Mouse (Mus musculus): ENCODE data around the gene Ccdc117.

- TF ChIP-seq CHD2 (IDR thresholded peaks at IDR 0.05; ENCODE audit: low read depth, low read length) (no peak), HCFC1 (IDR thresholded peaks at IDR 0.05; ENCODE audit: borderline replicate concordance, insufficient read depth, low read length) (no peak)
Observed at GRCm38 (mm10) chr11:5495286-5495832, 46.6 kb downstream of the Ccdc117 start.

Measured in ES-E14 (cell line).